Mouse (Mus musculus) heart, embryonic 14.5 days (tissue): ENCODE measurements around the gene Pus10. TPM values are rescaled to one million over a fixed set of nuclear protein-coding genes. Genes with fewer than 3 reads are reported as not detected.

Experiments used
- ATAC-seq: fragments of 200-750 bp; cut with Nextera tagmentation; 2 replicates; pipeline ENCODE4 v1.8.0; 2017; ENCODE audit warnings: low read depth, moderate TSS enrichment; ENCODE audit not compliant: insufficient number of reproducible peaks, insufficient read depth, low FRiP score
- H3K27ac ChIP-seq, 2 experiments: fragments of 200-500 bp in 1 of 2; fragments of 300-500 bp in 1 of 2; sonication (generic) in 1 of 2; replicated peaks in 1 of 2; 2 replicates each; pipeline ENCODE4 v1.5.1; 2012 to 2014; ENCODE audit warnings: low read depth in 2 of 2, low read length in 2 of 2, control low read depth in 1 of 2, mild to moderate bottlenecking in 1 of 2, mixed read lengths in 1 of 2; ENCODE audit not compliant: control insufficient read depth in 1 of 2, insufficient read depth in 1 of 2
- H3K27me3 ChIP-seq: fragments of 300-500 bp; sonication (generic); 2 replicates; pipeline ENCODE4 v1.6.1; 2014; ENCODE audit warnings: mild to moderate bottlenecking, low read length, control low read depth; ENCODE audit not compliant: control insufficient read depth, insufficient read depth
- H3K36me3 ChIP-seq: fragments of 300-500 bp; sonication (generic); 2 replicates; pipeline ENCODE4 v1.6.1; 2014; ENCODE audit warnings: mild to moderate bottlenecking, control low read depth, low read length, mixed read lengths; ENCODE audit not compliant: control insufficient read depth, insufficient read depth
- H3K4me1 ChIP-seq, 2 experiments: fragments of 200-500 bp in 1 of 2; fragments of 300-500 bp in 1 of 2; sonication (generic) in 1 of 2; 2 replicates each; pipeline ENCODE4 v1.6.1; 2012 to 2014; ENCODE audit warnings: low read length in 2 of 2, control low read depth in 1 of 2, mixed read lengths in 1 of 2; ENCODE audit not compliant: control insufficient read depth in 2 of 2, insufficient read depth in 2 of 2
- H3K4me2 ChIP-seq: fragments of 300-500 bp; sonication (generic); 2 replicates; pipeline ENCODE4 v1.6.1; 2014; ENCODE audit warnings: mild to moderate bottlenecking, low read length
- H3K4me3 ChIP-seq, 2 experiments: fragments of 200-500 bp in 1 of 2; fragments of 300-500 bp in 1 of 2; sonication (generic) in 1 of 2; 2 replicates each; pipeline ENCODE4 v1.5.1; 2012 to 2014; ENCODE audit warnings: low read length in 2 of 2, mild to moderate bottlenecking in 2 of 2, control low read depth in 1 of 2, low read depth in 1 of 2, moderate library complexity in 1 of 2; ENCODE audit not compliant: control insufficient read depth in 1 of 2, insufficient read depth in 1 of 2
- H3K9ac ChIP-seq: fragments of 300-500 bp; sonication (generic); 2 replicates; pipeline ENCODE4 v1.6.1; 2014; ENCODE audit warnings: mild to moderate bottlenecking, low read length
- H3K9me3 ChIP-seq: fragments of 300-500 bp; sonication (generic); 2 replicates; pipeline ENCODE4 v1.6.1; 2016; ENCODE audit warnings: low read length, control low read depth; ENCODE audit not compliant: control insufficient read depth
- WGBS: fragments of 180-500 bp; shearing (Covaris S2); extraction: QIAGEN DNeasy Blood & Tissue Kit; methylation state at CpG from one replicate; pipeline ENCODE4 v1.1.7; 2014; 5-methylcytosine and 5-hydroxymethylcytosine counted together
- polyA plus RNA-seq: library from polyadenylated mRNA; unstranded; fragments of >200 nt; fragmentation: Nextera tagmentation; extraction: Ambion mirVana; gene quantifications from 2 replicates; pipeline ENCODE4 v1.2.1, GENCODE M21; 2014

Pus10 gene
- polyA plus RNA-seq, 1 experiment from 2014 or later: 11.8 TPM

DNA sequence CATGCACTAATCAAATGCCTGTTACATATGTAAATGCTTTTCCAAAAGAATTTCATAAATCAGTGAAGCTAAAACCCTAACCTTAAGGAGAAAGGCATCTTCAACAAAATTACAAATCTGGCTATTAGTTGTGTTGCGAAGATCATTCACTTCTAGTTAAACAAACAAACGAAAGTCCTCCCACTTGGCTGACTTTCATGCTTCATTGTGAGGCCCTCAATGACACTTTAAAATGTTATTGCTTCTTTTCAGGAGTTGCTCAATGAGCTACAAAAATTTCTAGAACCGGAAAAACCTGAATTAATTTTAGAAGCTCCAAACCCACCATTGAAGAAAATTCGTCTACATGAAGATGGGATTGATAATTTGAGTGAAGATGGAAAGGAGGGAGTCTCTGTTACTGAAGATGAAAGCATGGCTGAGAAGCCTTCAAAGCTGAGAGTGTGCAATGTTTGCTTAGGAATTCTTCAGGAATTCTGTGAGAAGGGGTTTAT lies 6.8 kb downstream of the Pus10 start:
- WGBS: 91% methylated on average over 4 of the region's 4 CpGs
- Histone ChIP-seq H3K9me3 (no peaks in the 10 kb centered on the region), H3K4me3 (no peak overlapping the region), H3K27ac (no peak overlapping the region), H3K36me3 (peaks cover 63% of the 10 kb centered on the region), H3K4me2 (no peak overlapping the region), H3K27me3 (no peaks in the 10 kb centered on the region), H3K9ac (no peak overlapping the region), H3K4me1 (no peaks in the 10 kb centered on the region)
- ATAC-seq: no peak

DNA sequence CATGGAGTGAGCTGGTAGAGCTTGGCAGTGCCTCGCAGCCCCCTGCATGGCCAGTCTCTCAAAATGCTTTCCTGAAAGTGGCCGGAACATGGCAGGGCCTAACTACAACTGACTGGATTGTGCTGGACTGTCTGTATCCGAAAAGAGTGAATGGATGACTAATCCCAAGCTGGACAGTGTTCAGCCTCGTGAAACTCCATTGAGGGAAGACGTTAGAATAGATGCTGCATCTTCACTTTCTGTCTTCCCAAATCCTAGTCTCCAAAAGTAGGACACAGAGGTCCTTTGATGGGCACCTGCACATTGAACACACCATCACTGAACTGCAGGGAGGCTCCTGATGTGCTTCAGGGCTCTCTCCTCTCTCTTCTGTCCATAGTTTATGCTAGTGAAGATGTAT lies 10.6 kb downstream of the Pus10 start:
- H3K4me2 ChIP-seq: no peak overlapping the region
- H3K27ac ChIP-seq: no peak overlapping the region
- WGBS: 87% methylated on average over 5 of the region's 5 CpGs
- no peak overlapping the region for H3K4me3 ChIP-seq
- no peak for ATAC-seq
- no peaks in the 10 kb centered on the region for H3K27me3 ChIP-seq
- H3K4me1 ChIP-seq: no peaks in the 10 kb centered on the region
- no peaks in the 10 kb centered on the region for H3K9me3 ChIP-seq
- peaks cover 80% of the 10 kb centered on the region for H3K36me3 ChIP-seq
- H3K9ac ChIP-seq: no peak overlapping the region

DNA sequence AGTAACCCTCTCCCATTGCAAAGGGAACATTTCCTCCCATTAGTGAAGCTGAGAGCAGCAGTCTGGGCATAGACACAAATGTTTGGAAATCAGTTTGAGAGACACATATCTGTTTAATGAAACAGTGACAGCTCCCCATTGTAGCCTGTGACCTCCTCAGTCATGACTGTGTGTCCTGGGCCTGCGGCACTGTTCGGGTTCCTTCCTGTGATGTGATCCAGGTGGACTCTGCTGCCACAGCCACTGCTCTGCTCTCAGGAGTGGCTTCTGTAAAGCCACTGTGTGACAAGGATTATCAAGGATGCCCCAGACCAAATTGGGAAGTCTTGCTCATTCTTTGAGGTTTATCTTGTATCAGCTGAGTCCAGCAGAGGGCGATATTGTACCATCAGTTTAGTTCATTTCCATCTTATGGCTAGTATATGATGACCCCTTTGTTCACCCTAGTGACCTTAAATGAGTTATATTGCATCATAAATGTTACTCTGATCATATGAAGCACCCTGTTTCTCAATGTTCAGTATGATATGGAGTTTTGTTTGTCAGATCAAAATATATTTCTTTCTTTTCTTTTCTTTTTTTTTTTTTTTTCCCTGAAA lies 13.7 kb downstream of the Pus10 start:
- Histone ChIP-seq H3K36me3 (peaks cover 79% of the 10 kb centered on the region), H3K4me1 (no peaks in the 10 kb centered on the region), H3K9me3 (no peaks in the 10 kb centered on the region), H3K27ac (no peak overlapping the region), H3K27me3 (no peaks in the 10 kb centered on the region), H3K9ac (no peak overlapping the region), H3K4me3 (no peak overlapping the region), H3K4me2 (no peak overlapping the region)
- ATAC-seq: no peak
- 41% methylated on average over 3 of the region's 3 CpGs for WGBS

DNA sequence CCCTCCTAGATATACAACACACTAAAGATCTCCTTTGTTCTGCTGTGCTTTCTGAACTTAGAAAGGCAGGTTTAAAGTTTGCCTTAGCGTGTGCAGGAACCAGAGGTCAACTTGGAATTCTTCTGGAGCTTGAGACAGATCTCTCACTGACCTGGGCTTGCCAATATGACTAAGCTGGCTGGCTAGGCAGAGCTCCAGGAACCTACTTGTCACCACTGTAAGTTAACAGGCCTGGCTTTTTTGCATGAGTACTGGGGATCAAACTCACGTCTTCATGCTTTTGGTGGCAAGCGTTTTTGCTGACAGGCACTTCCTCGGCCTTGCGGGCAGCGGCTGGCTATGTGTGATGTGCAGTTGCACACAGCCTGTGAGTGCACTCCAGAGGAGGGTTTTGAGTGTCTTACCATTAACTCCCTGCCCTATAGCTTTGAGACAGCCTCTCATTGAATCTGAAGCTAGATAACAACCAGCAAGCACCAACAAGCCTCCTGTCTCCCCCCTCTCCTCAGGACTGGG lies 15.0 kb downstream of the Pus10 start:
- no peak overlapping the region for H3K4me2 ChIP-seq
- H3K4me3 ChIP-seq: no peak overlapping the region
- peaks cover 68% of the 10 kb centered on the region for H3K36me3 ChIP-seq
- H3K4me1 ChIP-seq: no peaks in the 10 kb centered on the region
- H3K27ac ChIP-seq: no peak overlapping the region
- ATAC-seq: no peak
- H3K9ac ChIP-seq: no peak overlapping the region
- WGBS: 82% methylated on average over 6 of the region's 6 CpGs
- H3K9me3 ChIP-seq: no peaks in the 10 kb centered on the region
- H3K27me3 ChIP-seq: no peaks in the 10 kb centered on the region

DNA sequence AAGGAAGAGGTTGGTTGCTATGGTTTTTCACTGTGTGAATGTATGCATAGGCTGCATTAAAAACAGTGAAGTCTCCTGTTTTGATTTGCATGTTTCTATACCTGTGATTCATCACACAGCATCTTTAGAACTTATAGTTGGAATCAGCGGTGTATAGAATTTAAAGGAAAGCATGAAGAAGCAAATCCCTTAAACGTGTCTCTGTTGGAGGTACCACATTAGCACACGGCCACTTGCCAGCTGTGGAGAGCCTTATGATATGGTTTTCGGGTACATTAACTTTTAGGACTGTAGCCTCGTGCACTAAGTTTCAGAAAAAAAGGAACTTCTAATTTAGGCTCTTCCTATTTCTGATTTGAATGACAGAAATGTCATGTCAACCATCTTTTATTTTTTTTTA lies 17.1 kb downstream of the Pus10 start:
- WGBS: 94% methylated on average over 5 of the region's 5 CpGs
- Histone ChIP-seq H3K4me1 (no peaks in the 10 kb centered on the region), H3K27ac (no peak overlapping the region), H3K9ac (no peak overlapping the region), H3K4me3 (no peak overlapping the region), H3K27me3 (no peaks in the 10 kb centered on the region), H3K36me3 (peaks cover 48% of the 10 kb centered on the region), H3K9me3 (no peaks in the 10 kb centered on the region), H3K4me2 (no peak overlapping the region)
- no peak for ATAC-seq

DNA sequence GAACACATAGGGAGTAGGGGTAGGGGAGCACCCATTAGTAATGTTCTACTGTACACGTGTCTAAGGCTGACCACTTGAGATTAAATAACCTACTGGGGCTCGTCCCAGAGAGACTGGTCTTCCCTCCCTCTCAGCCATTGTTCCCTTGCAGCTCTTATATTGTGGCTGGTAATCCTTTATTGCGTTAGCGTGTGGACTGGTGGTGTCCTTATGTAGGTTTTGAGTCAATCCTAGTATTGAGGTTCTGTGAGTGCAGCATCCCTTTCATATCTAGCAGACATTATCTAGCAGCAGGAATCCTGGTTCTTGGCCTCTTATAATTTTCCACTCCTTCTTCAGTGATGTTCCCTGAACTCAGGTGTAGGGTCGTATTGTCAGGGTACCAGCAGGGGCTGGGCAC lies 21.2 kb downstream of the Pus10 start:
- Histone ChIP-seq H3K9ac (no peak overlapping the region), H3K4me1 (no peaks in the 10 kb centered on the region), H3K36me3 (peaks cover 30% of the 10 kb centered on the region), H3K4me3 (no peak overlapping the region), H3K27ac (no peak overlapping the region), H3K9me3 (no peaks in the 10 kb centered on the region), H3K27me3 (no peaks in the 10 kb centered on the region), H3K4me2 (no peak overlapping the region)
- no peak for ATAC-seq
- WGBS: 76% methylated on average over 5 of the region's 5 CpGs

DNA sequence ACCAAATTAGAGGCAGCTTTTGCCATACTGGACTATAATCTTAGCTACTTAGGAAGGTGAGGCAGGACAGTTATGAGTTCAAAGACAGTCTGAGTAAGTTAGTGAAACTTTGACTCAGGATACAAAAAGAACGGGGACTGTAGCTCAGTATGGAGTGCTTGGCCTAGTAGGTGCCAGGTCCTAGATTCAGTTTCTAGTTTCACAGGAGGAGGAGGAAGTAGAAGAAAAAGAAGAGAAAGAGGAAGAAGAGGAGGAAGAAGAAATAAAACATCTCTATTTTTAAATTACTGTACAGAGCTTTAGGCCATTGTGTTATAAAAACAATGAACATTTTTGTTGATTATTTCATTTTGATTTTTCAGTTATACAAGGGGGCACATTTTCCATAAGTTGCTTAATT lies 22.6 kb downstream of the Pus10 start:
- no peak overlapping the region for H3K4me2 ChIP-seq
- no peak for ATAC-seq
- H3K27ac ChIP-seq: no peak overlapping the region
- no peaks in the 10 kb centered on the region for H3K9me3 ChIP-seq
- H3K27me3 ChIP-seq: no peaks in the 10 kb centered on the region
- no peak overlapping the region for H3K4me3 ChIP-seq
- H3K36me3 ChIP-seq: peaks cover 19% of the 10 kb centered on the region
- WGBS: 93% methylated on average over 1 of the region's 1 CpGs
- H3K9ac ChIP-seq: no peak overlapping the region
- H3K4me1 ChIP-seq: no peaks in the 10 kb centered on the region

DNA sequence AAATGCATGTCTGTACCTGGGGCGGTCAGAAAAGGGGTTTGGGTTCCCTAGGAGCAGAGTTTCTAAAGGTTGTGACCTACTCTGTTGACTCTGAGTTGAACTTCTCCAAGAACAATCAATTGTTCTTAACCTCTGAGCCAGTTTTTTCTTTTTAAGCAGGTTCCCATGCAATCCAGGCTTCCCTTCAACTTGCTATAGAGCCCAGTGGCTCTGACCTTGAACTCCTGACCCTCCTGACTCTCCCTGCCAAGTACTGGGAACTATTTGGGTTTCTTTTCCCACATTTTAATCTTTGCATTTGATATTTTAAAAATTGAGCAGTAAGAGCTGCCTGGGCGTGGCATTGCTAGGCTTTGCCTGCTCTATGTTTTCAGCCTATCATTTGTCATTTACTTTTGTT lies 27.8 kb downstream of the Pus10 start:
- no peaks in the 10 kb centered on the region for H3K27me3 ChIP-seq

More for the DNA sequence above, 27.8 kb downstream of the Pus10 start:
- no peak for ATAC-seq
- no peaks in the 10 kb centered on the region for H3K4me1 ChIP-seq
- H3K27ac ChIP-seq: no peak overlapping the region
- H3K36me3 ChIP-seq: 0 out of 2 replicates have a peak, but pooled peaks cover 3% of the 10 kb centered on the region
- 90% methylated on average over 2 of the region's 2 CpGs for WGBS
- no peak overlapping the region for H3K9ac ChIP-seq
- H3K4me3 ChIP-seq: no peak overlapping the region
- H3K9me3 ChIP-seq: no peaks in the 10 kb centered on the region
- H3K4me2 ChIP-seq: no peak overlapping the region
